Mouse (Mus musculus) adrenal gland, adult 8-10 months (tissue): Measurements from ENCODE around the gene Xylt2. TPM values are rescaled to one million over a fixed set of nuclear protein-coding genes. Genes with fewer than 3 reads are reported as not detected.

Experiments
- total RNA-seq, 4 experiments: library from RNA; stranded (reverse); gene quantifications; 2 replicates each; pipeline ENCODE4 v1.2.4; 2022

Gene Xylt2
- total RNA-seq, 4 experiments from 2014 or later, result 13.4 to 24.5 (median 18.0) TPM

Other genes starting within 250 kb of the Xylt2 start
- under 1 TPM; 0.14 to 0.73 (median 0.21) TPM for gene Cacna1g, start 203.3 kb downstream of the Xylt2 start, total RNA-seq
- gene Spata20, start 191.3 kb downstream of the Xylt2 start, total RNA-seq, result not detected
- gene Epn3, start 177.5 kb downstream of the Xylt2 start, total RNA-seq, result 10 to 100 TPM; 45.0 to 65.6 (median 56.0) TPM
- gene Mycbpap, start 155.8 kb downstream of the Xylt2 start, total RNA-seq, result 10 to 100 TPM; 10.3 to 17.9 (median 13.4) TPM
- gene Rsad1, start 128.3 kb downstream of the Xylt2 start, total RNA-seq, result 10 to 100 TPM; 15.3 to 35.4 (median 25.1) TPM
- gene Chad, start 112.5 kb downstream of the Xylt2 start, total RNA-seq, result under 1 TPM in 1 of 4 experiments, not detected in 3; 0.21 TPM
- gene Acsf2, start 75.6 kb downstream of the Xylt2 start, total RNA-seq, result 100 to 1,000 TPM; 191 to 242 (median 213) TPM
- gene Lrrc59, start 47.7 kb downstream of the Xylt2 start, total RNA-seq, result 100 to 1,000 TPM in 2 of 4 experiments, 10 to 100 TPM in 2; 91.8 to 129 (median 106) TPM
- gene Mrpl27, start 23.7 kb downstream of the Xylt2 start, total RNA-seq, result 10 to 100 TPM; 71.9 to 79.9 (median 77.6) TPM
- gene Eme1, start 23.6 kb downstream of the Xylt2 start, total RNA-seq, result 1 to 10 TPM in 1 of 4 experiments, under 1 TPM in 2, not detected in 1; 0.42 to 1.2 (median 0.62) TPM
- gene Gm11541, start 27.0 kb upstream of the Xylt2 start, total RNA-seq, result not detected
- under 1 TPM in 2 of 4 experiments, not detected in 2; 0.41 to 0.56 TPM for gene Cdc34b, start 64.3 kb upstream of the Xylt2 start, total RNA-seq
- not detected for gene Tmem92, start 105.2 kb upstream of the Xylt2 start, total RNA-seq